Mouse (Mus musculus): ENCODE measurements around the gene Snx13.
A peak's percentile ranks its signal among the peaks of the same experiment; 100 is the strongest.

The Snx13 gene

GRCm38 (mm10) chr12:35046999-35047319, at the start of gene Snx13:
Gene Snx13 (plus strand): TSS chr12:35047186.
- peak; percentile 95 for DNase-seq

GRCm38 (mm10) chr12:34997597-34998182, 49.3 kb upstream of the Snx13 start:
- no peak for DNase-seq

- no peak for DNase-seq
Observed at GRCm38 (mm10) chr12:34998778-34999467, 48.1 kb upstream of the Snx13 start.

GRCm38 (mm10) chr12:35000323-35000722, 46.7 kb upstream of the Snx13 start:
- DNase-seq, result no peak

- no peak for DNase-seq
Observed at GRCm38 (mm10) chr12:35005748-35006147, 41.2 kb upstream of the Snx13 start.

- no peak for DNase-seq
Observed at GRCm38 (mm10) chr12:35007851-35008250, 39.1 kb upstream of the Snx13 start.

- no peak for DNase-seq
Observed at GRCm38 (mm10) chr12:35008340-35009137, 38.4 kb upstream of the Snx13 start.

GRCm38 (mm10) chr12:35011462-35011861, 35.5 kb upstream of the Snx13 start:
- DNase-seq, result no peak

- no peak for DNase-seq
Observed at GRCm38 (mm10) chr12:35013950-35014349, 33.0 kb upstream of the Snx13 start.

- DNase-seq, result no peak
Observed at GRCm38 (mm10) chr12:35016056-35016455, 30.9 kb upstream of the Snx13 start.

GRCm38 (mm10) chr12:35016481-35017250, 30.3 kb upstream of the Snx13 start:
- DNase-seq, result no peak

- DNase-seq, result no peak
Observed at GRCm38 (mm10) chr12:35018679-35019237, 28.2 kb upstream of the Snx13 start.

- no peak for DNase-seq
Observed at GRCm38 (mm10) chr12:35021285-35021684, 25.7 kb upstream of the Snx13 start.

- no peak for DNase-seq
Observed at GRCm38 (mm10) chr12:35022066-35022465, 24.9 kb upstream of the Snx13 start.

GRCm38 (mm10) chr12:35025916-35026432, 21.0 kb upstream of the Snx13 start:
- no peak for DNase-seq

GRCm38 (mm10) chr12:35027533-35027932, 19.5 kb upstream of the Snx13 start:
- no peak for DNase-seq

GRCm38 (mm10) chr12:35038668-35039570, 8.1 kb upstream of the Snx13 start:
- no peak for DNase-seq

GRCm38 (mm10) chr12:35039571-35039936, 7.4 kb upstream of the Snx13 start:
- no peak for DNase-seq

GRCm38 (mm10) chr12:35041964-35042363, 5.0 kb upstream of the Snx13 start:
- DNase-seq, result no peak

GRCm38 (mm10) chr12:35046310-35046998, 532 bp upstream of the Snx13 start:
- DNase-seq, result no peak

All from kidney, postnatal 14 days (tissue).